Mouse (Mus musculus): ENCODE results near the gene Fbxo2. TPM values are rescaled to one million over a fixed set of nuclear protein-coding genes. Genes with fewer than 3 reads are reported as not detected.

Fbxo2 gene
- polyA plus RNA-seq, 2 experiments: 0.04 to 0.08 TPM

DNA sequence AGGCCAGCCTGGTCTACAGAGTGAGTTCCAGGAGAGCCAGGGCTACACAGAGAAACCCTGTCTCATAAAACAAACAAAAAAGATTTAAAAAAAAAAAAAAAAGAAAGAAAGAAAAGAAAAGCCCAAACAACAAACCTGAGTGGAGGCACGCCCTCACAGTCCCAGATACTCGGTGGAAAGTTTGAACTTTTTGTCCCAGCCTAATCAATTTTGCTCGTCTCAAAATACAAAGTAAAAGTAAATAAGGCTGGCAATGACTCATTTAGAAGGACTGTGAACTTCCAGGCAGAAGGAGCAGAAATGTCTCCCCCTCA, 9.5 kb upstream of the Fbxo2 start:
- Histone ChIP-seq H3K4me2 (ENCODE audit: low read depth) (peak overlapping the region; percentile 98), H3K4me3 (ENCODE audit: insufficient read depth in 1 of 2, low read depth in 2 of 2, low read length in 2 of 2) (peak overlapping the region in 1 of 2 experiments; percentile 85; a peak in 2 of 4 replicates), H3K4me1 (replicated peaks; ENCODE audit: control insufficient read depth in 2 of 2, insufficient read depth in 2 of 2, low read length in 1 of 2) (peaks cover 9 to 15% of the 10 kb centered on the region in 2 experiments), H3K27me3 (ENCODE audit: control insufficient read depth, insufficient read depth, low read length) (no peaks in the 10 kb centered on the region), H3K9me3 (ENCODE audit: control insufficient read depth, low read length) (no peaks in the 10 kb centered on the region), H3K9ac (replicated peaks) (peak overlapping the region; percentile 87), H3K27ac (no peak overlapping the region), H3K36me3 (replicated peaks; ENCODE audit: control insufficient read depth, insufficient read depth, low read depth) (no peaks in the 10 kb centered on the region)
- TF ChIP-seq CTCF (IDR thresholded peaks at IDR 0.05; ENCODE audit: low read depth): no peak
- TF ChIP-seq EP300 (IDR thresholded peaks at IDR 0.05; ENCODE audit: low read depth): no peak
- DNase-seq (ENCODE audit: low read depth in 3 of 3, low spot score in 3 of 3) (peak in 1 of 3 experiments; percentile 12), ATAC-seq (ENCODE audit: insufficient read depth) (no peak)
- 21% methylated on average over 3 of the region's 3 CpGs for WGBS (ENCODE audit: insufficient replicate concordance)

DNA sequence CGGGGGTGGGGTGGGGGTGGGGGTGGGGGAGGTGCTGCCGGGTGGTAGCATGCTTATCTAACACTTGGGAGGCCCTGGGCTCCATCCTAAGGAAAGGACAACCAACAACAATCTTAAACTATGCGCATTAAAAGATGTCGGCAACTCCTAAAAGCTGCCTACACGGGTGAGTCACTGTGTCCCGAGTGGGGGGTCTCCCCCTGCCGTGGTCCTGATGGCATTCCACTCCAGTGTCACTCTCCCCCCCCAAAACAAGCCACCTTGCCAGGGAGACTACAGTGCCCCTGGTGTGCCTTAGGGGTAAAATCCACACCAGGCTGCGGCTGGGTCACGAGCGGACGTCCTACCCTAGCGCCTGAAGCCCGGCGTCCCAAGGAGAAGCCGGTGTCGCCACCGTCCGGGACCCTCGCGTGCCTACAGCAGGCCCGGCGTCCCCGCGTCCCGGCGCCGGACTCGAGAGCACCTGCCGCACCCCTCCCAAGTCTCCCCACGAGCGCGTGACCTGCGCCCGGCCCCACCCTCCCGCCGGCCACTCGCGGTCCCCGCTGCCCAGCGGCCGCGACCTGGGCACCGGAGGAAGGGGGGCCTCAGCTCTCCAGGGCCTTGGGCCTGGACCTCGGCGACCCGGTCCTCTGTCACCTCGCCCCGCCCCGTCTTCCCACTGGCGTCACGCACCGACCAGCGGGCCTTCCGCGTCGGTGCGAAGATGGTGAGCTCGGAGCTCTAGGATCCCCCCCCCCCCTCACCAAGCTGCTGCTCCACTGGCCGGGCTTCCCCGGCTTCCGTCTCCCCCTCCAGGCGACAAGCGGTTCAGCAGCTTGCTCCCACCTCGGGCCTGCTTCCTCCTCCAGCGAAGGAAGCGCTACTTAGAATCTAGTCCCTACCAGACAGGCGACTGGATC, 8.9 kb upstream of the Fbxo2 start, which contains the start of gene Fbxo6:
Gene Fbxo6 (minus strand): TSS at position 874 of the 902 bp plus-strand sequence.
- TF ChIP-seq EP300 (IDR thresholded peaks at IDR 0.05; ENCODE audit: low read depth): no peak
- TF ChIP-seq CTCF (IDR thresholded peaks at IDR 0.05; ENCODE audit: low read depth): peak; percentile 82
- Histone ChIP-seq H3K27me3 (ENCODE audit: control insufficient read depth, insufficient read depth, low read length) (no peaks in the 10 kb centered on the region), H3K36me3 (replicated peaks; ENCODE audit: control insufficient read depth, insufficient read depth, low read depth) (no peaks in the 10 kb centered on the region), H3K4me1 (replicated peaks; ENCODE audit: control insufficient read depth in 2 of 2, insufficient read depth in 2 of 2, low read length in 1 of 2) (peaks cover 9 to 15% of the 10 kb centered on the region in 2 experiments), H3K4me2 (ENCODE audit: low read depth) (peak within 1 kb of the TSS; percentile 98), H3K4me3 (ENCODE audit: insufficient read depth in 1 of 2, low read depth in 2 of 2, low read length in 2 of 2) (peak within 1 kb of the TSS; percentile 75 to 85), H3K9ac (replicated peaks) (peak within 1 kb of the TSS; percentile 87), H3K9me3 (ENCODE audit: control insufficient read depth, low read length) (no peaks in the 10 kb centered on the region), H3K27ac (peak within 1 kb of the TSS; percentile 48)
- ATAC-seq (ENCODE audit: insufficient read depth): peak; percentile 81
- WGBS (ENCODE audit: insufficient replicate concordance): under 1% methylated on average over 67 of the region's 67 CpGs
- peak; percentile 73 to 75 (median 74) for DNase-seq (ENCODE audit: low read depth in 3 of 3, low spot score in 3 of 3)

DNA sequence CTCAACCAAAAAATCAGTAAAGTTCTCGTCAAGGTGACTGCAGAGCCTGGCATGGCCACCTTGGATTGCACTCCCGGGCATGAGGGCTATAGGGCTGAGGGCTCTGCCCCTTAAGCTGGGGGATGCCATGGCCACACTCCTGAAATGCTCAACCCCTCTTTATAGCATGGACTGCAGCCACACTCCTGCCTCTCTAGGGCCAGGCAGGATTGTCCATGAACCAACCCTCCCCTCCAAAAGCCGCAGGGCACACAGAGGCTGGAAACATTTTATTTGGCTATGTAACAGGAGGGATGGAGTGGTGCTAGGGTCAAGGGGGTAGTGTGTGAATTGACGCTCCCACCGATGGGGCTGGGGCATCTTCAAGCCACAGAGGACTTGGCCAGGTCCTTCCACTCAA, 7.9 kb upstream of the Fbxo2 start:
- no peak for TF ChIP-seq EP300 (IDR thresholded peaks at IDR 0.05; ENCODE audit: low read depth)
- no peak for TF ChIP-seq CTCF (IDR thresholded peaks at IDR 0.05; ENCODE audit: low read depth)
- Histone ChIP-seq H3K9me3 (ENCODE audit: control insufficient read depth, low read length) (no peaks in the 10 kb centered on the region), H3K4me2 (ENCODE audit: low read depth) (no peak overlapping the region), H3K27ac (no peak overlapping the region), H3K4me3 (ENCODE audit: insufficient read depth in 1 of 2, low read depth in 2 of 2, low read length in 2 of 2) (no peak overlapping the region), H3K27me3 (ENCODE audit: control insufficient read depth, insufficient read depth, low read length) (no peaks in the 10 kb centered on the region), H3K36me3 (replicated peaks; ENCODE audit: control insufficient read depth, insufficient read depth, low read depth) (no peaks in the 10 kb centered on the region), H3K9ac (replicated peaks) (no peak overlapping the region), H3K4me1 (replicated peaks; ENCODE audit: control insufficient read depth in 2 of 2, insufficient read depth in 2 of 2, low read length in 1 of 2) (peaks cover 9 to 15% of the 10 kb centered on the region in 2 experiments)
- ATAC-seq (ENCODE audit: insufficient read depth): no peak
- 80% methylated on average over 5 of the region's 5 CpGs for WGBS (ENCODE audit: insufficient replicate concordance)
- no peak for DNase-seq (ENCODE audit: low read depth in 3 of 3, low spot score in 3 of 3)

DNA sequence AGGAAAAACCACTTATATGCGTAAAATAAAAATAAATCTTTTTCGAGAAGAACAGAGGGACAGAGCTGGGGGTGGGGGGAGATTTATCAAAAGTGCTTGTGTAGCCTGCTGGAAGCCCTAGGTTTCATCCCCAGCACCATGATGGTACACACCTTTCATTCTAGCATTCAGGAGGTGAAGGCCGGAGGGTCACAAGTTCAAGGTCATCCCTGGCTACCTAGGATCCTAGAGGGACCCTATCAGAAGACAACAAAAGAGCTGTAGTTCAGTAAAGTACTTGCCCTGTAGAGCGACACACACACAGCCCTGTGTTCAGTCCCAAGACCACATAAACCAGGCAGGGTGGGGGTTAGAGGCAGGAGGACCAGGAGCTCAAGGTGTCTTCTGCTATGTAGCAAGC, 6.4 kb upstream of the Fbxo2 start:
- no peak for ATAC-seq (ENCODE audit: insufficient read depth)
- H3K4me2 ChIP-seq (ENCODE audit: low read depth): no peak overlapping the region
- H3K9me3 ChIP-seq (ENCODE audit: control insufficient read depth, low read length): no peaks in the 10 kb centered on the region
- no peak overlapping the region for H3K27ac ChIP-seq
- WGBS (ENCODE audit: insufficient replicate concordance): 69% methylated on average over 4 of the region's 4 CpGs
- H3K4me3 ChIP-seq (ENCODE audit: insufficient read depth in 1 of 2, low read depth in 2 of 2, low read length in 2 of 2): no peak overlapping the region
- peaks cover 5% of the 10 kb centered on the region for H3K27me3 ChIP-seq (ENCODE audit: control insufficient read depth, insufficient read depth, low read length)
- DNase-seq (ENCODE audit: low read depth in 3 of 3, low spot score in 3 of 3): no peak
- TF ChIP-seq EP300 (IDR thresholded peaks at IDR 0.05; ENCODE audit: low read depth) (no peak), CTCF (IDR thresholded peaks at IDR 0.05; ENCODE audit: low read depth) (no peak)
- peaks cover 10 to 15% of the 10 kb centered on the region in 2 experiments for H3K4me1 ChIP-seq (replicated peaks; ENCODE audit: control insufficient read depth in 2 of 2, insufficient read depth in 2 of 2, low read length in 1 of 2)
- H3K9ac ChIP-seq (replicated peaks): no peak overlapping the region
- no peaks in the 10 kb centered on the region for H3K36me3 ChIP-seq (replicated peaks; ENCODE audit: control insufficient read depth, insufficient read depth, low read depth)

DNA sequence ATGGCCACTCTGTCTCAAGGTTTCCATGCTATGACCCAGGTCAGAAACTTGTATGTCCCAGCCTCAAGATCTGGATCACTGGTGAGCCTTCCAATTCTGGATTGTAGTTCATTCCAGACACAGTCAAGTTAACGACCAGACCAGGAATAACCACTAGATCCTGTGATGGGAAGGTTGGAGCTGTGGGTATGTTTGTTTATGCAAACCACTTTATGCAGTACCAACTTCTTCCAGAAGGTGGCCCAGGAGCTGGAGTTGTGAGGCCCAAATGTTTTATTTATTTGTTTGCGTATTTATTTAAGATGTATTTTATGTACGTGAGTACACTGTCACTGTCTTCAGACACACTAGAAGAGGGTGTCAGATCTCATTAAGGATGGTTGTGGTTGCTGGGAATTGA, 5.4 kb upstream of the Fbxo2 start:
- no peak overlapping the region for H3K9ac ChIP-seq (replicated peaks)
- H3K27me3 ChIP-seq (ENCODE audit: control insufficient read depth, insufficient read depth, low read length): peaks cover 9% of the 10 kb centered on the region
- no peaks in the 10 kb centered on the region for H3K36me3 ChIP-seq (replicated peaks; ENCODE audit: control insufficient read depth, insufficient read depth, low read depth)
- H3K27ac ChIP-seq: no peak overlapping the region
- H3K4me3 ChIP-seq (ENCODE audit: insufficient read depth in 1 of 2, low read depth in 2 of 2, low read length in 2 of 2): no peak overlapping the region
- TF ChIP-seq CTCF (IDR thresholded peaks at IDR 0.05; ENCODE audit: low read depth): peak; percentile 68
- no peak for TF ChIP-seq EP300 (IDR thresholded peaks at IDR 0.05; ENCODE audit: low read depth)
- no peaks in the 10 kb centered on the region for H3K9me3 ChIP-seq (ENCODE audit: control insufficient read depth, low read length)
- H3K4me2 ChIP-seq (ENCODE audit: low read depth): no peak overlapping the region
- 43% methylated on average over 3 of the region's 3 CpGs for WGBS (ENCODE audit: insufficient replicate concordance)
- DNase-seq (ENCODE audit: low read depth in 3 of 3, low spot score in 3 of 3): no peak
- no peak for ATAC-seq (ENCODE audit: insufficient read depth)
- H3K4me1 ChIP-seq (replicated peaks; ENCODE audit: control insufficient read depth in 2 of 2, insufficient read depth in 2 of 2, low read length in 1 of 2): peaks cover 14 to 16% of the 10 kb centered on the region in 2 experiments

All from liver, embryonic 14.5 days (tissue).